Mouse (Mus musculus) v-Abl transformed pro-B cells (cell line): ENCODE results near the gene Crnkl1.

Experiments
- in situ Hi-C, 2 experiments: fragments of 400-800 bp; cut with MboI; formaldehyde crosslinking; loops; one replicate each; pipeline ENCODE4 v1.15.1; 2025; ENCODE audit not compliant: unreplicated experiment in 2 of 2

Gene Crnkl1

DNA sequence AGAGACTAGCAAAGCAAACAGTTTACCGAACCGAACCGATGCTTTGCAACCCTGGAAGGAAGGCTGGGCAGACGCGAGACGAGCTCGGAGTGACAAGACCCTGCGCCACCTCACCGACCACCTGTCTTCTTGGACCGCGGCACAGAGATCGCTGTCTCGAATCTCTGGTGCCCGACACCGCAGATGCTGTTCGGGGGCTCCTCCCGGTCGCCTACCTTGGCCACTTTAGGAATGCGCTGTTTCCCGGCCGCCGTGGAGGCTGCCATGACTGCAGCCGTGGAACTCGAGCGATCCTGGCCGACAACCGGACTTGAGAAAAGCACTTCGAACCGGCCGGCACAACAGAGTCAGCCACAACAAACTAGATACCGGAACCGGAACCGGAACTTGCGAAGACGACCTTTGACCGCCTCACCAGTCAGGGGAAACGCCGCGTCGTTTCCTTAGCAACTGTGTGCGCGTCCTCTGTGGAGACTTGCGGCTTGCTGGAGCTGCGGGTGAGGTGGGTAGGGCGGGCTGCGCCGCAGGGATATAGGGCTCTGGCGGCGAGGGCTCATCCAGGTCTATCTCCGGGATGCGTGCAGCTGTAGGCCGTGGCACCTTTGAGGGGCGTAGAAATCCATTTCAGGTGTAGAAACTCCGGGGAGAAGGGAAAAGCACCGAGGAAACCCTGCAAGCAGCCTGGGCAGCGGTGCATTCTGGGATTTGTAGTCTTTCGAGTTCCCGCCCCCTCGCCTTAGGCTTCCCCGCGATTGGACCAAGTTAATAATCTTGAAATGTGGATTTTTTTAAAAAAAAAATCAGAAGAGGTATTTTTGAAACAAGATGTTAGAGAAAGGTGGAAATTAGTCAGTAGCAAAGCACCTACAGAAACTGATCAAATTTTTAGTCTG, at the start of gene Crnkl1, which contains the start of gene Cfap61:
TSS of gene Crnkl1 (minus strand) at position 676 of the 893 bp plus-strand sequence.
TSS of gene Cfap61 (plus strand) at position 446 of the 893 bp plus-strand sequence.
- in situ Hi-C loops = loop anchor here in 1 of 2 experiments (10.0 kb wide), 1 partner anchor 580 kb away; the partner anchor contains the start of gene Ralgapa2

DNA sequence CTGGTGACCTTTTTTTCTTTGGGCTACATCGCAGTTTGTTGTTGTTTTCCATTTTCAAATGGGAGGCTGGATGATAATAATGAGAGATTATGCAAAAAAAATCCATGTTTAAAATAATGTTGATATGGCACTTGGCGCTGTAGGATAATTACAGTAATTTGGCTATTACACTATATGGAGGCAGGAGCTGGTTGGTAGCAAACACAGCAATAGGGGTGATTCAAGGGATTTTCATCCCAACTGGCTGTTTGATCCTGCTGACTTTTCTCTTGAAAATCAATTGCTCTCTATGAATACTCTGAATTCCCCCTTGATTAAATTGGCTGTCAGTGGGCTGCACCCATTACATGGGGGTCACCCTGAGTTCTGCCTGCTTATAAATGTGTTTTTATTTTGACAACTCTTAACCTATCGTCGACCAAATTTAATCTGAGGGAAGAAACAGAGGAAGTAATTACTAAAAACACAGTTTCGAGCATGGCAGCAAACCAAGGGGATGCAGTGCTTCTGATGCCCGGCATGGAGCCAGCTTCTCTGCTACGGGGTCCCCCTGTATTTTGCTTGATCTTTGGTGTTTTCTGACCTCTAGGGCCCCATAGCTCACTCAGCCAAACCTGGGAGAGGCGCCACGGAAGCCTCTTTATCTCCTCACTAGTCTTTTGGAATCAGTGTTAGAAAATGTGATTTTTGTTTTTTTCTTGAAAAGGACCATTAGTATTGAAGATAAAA, 47.7 kb upstream of the Crnkl1 start:
- in situ Hi-C loops = no loop called here

DNA sequence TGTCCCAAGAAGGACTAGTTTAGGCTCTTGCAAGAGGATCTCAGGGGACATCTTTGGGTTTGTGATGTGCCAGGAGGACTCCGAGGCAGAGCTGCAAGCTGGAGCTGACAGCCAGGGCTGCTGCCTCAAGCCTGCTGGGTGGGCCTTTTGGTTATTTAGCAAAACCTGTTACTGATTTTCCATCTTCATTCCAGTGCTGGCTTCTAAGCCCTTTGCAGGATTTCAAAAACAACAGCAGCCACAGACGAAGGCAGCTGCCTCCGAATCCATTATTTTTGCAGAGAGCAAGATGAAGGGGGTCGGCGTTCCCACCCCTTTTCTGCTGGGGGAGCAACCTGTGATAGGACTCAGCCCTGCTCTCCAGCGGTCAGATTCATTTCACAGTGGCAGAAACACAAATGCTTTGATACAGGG, 46.9 kb upstream of the Crnkl1 start:
- in situ Hi-C loops = no loop called here

DNA sequence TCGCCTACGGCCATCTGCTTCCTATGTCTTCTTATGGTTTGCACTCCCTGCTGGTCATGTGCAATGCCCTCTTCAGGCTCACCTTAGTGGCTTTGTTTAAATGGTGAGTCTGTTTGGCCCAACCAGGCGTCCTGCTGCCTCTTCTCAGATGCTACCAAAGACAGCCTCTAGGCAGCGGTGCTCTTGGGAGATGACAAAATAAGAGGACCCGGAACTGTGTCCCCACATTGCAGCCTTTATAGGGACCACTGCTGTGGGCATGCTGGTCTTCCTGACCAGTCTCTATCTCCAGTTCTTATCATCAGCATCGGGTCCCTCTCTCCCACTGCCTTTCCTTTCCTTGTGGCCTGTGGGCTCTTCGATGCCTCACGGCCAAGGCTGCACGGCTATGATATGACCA, 46.1 kb upstream of the Crnkl1 start:
- in situ Hi-C loops = no loop called here

DNA sequence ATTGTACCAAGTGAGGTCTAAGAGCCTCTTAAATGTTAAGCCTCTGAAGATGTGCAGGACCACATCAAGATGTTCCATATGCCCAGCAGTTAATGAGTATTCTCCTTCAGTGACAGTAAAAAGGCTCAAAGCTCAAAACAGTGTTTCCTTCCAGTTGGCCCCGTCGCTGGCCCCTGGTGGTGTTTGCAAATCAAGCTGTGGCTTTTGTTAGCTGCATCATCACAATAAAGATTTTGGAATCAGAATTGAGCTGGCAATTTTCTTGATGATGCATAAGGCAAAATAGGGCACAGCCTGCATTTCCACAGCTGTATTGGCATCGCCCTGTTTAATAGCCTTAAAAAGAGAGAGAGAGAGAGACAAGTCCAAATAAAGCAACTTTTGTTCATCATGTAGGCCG, 44.8 kb upstream of the Crnkl1 start:
- in situ Hi-C loops = no loop called here

DNA sequence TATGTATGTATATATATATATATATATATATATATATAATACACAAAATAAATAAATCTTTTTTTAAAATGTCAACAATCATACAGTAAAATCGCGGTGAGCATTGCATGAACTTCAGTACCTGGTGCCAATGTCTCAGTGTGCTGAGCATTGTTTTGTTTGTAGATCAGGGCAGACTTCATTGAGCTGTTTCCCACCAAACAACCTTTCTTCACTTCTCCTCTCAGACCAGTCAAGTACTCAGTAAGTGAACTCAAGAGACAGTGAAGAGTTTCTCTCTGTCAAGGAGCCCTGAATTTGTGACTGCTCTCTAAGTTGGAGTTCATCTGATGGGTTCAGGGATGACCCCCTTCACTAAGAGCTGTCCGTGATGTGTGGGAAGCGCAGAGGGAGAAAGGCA, 37.8 kb upstream of the Crnkl1 start:
- in situ Hi-C loops = no loop called here

DNA sequence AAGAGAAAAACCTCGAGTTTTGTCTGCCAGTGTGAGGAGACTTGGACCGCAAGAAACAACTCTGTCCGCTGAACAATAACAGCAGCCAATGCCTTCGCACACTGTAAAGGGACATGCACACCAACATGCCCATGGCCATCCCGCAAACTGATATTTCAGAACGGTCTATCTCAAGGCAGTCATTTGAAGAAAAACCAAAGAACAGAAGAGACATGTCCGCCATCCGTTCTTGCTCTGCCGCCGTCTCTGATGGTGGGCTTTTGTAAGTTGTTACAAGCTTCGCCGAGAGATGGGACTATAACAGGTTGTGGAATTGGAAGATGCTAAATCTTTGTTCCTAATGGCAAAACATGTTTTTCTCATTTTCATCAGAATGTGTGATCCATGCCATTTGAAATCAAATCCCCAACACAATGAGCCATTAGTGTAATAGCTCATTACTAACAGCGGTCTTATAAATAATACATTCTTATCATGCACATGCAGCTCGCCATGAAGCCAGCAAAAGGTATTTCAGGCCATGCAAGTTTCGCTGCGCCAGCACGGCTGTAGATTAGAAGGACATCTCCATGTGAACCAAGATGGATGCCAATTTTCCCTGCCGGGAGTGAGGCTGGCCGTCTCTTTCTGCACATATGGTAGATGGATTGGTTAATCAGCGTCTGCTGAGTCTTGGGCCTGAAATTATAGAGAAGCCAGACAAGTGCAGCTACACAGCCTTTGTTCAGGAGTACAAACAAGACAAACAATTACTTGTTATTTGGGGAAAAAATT, 36.6 kb upstream of the Crnkl1 start:
- in situ Hi-C loops = no loop called here

DNA sequence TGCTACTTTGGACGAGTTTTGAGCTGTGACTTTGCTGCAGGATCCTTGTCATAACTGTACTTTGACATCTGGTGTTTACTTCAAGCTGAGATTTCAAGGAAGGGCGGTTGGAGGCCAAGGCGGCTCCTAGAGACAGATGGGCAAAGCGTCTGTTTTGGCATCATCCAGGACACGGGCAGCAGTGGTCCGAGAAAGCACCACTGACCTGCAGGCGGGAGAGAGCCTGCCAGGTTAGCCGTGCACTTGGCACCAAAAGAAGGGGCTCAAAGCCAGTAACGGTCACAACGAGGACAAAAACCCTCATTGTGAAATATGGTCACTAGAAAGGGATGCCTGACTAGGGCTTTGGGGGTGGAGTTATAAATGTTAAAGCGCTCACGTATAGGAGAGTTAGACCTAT, 35.9 kb upstream of the Crnkl1 start:
- in situ Hi-C loops = no loop called here

DNA sequence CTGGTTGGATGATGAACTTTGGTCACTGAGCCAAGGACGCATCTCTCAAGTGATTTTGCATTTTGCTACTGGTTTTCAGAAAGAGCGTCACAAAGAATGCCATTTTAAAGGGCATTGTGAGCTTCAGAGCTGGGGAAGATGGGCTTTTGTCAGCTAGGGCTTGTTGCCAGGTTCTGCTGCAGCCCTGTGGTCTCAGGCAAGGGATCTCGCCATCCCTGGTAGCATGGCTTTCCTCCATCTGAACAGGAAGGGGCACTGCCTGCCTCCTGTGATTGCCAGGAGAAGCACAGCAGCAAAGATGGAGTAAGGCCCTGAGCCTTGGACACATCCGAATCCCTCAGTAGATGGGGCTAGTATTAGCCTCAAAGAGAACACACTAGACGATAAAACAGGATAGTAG, 27.0 kb upstream of the Crnkl1 start:
- in situ Hi-C loops = no loop called here

DNA sequence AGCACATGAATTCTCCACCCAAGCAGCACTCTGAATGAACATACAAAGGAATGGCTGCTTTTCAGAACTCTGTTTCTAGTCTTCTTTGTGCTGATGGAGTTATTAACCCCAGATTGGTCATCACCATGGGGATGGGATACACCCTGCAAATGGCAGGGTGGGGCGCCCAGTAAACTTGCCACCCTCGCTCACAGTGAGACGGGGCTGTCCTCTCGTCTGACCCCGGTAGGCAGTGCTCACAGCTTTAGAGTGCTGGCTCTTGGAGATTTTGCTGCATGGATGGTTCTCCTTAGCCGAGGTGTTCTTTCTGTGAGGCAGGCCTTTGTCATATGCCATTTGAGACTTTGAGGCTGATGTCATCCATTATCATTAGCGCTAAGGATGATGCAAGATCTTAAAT, 23.7 kb upstream of the Crnkl1 start:
- in situ Hi-C loops = loop anchor here (5.0 kb wide), 5 partner anchors 94 to 654 kb away; no protein-coding TSS in a partner anchor

DNA sequence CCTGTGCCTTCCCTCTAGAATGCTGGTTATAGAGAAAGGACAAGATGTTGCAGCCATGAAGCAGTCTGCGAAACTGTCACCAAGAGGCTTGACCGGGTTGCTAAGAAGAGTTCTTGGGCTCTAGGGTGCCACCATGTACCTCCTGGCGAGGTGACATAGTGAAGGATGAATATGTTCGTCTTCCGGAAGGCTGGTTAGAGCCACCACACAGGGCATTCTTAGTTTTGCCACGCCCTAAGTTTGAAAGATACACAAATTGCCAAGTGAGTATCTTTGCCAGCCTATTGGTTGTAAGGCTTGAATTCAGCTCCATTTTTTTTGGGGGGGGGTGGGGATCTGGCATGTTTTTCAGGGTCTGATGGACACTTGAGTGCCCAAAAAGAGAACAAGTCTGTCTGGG, 23.3 kb upstream of the Crnkl1 start:
- in situ Hi-C loops = loop anchor here (5.0 kb wide), 5 partner anchors 94 to 654 kb away; no protein-coding TSS in a partner anchor

DNA sequence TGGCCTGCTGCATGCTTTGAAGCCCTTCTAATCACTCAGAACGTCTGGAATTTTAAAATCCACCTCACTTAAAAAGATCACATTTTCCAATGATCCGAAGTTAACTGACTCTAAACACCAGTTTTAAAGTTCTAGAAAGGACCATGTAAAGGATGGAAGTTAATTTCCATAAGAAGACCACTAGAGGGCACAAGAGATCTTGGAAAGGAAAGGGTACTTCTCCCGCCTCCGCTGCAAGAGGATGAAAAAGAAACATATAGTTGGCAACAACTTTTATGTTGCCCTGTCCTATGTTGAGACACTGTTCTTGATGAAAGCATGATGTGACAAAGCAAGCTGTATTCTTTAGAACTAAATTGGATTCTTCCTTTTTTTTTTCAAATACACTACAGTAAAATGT, 22.6 kb upstream of the Crnkl1 start:
- in situ Hi-C loops = loop anchor here (5.0 kb wide), 5 partner anchors 95 to 655 kb away; no protein-coding TSS in a partner anchor

DNA sequence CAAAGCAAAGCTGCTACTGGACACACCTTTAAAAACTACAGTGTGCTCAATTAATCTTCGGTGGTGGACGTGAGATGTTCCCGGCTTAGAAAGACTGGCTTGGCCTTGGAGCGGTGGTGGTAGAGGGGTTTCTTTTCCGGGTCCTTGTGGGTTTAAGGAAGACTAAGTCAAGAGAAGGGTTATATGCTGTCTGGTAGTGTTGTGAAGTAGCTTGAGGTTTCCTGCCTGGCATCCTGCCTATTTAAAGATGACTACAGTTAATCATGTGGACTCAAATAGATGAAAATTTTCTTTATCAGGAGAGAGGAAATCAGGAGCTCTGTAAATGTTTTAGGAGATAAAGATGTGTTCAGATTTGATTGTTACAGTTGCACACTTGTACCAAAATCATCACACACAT, 21.5 kb upstream of the Crnkl1 start:
- in situ Hi-C loops = loop anchor here (5.0 kb wide), 5 partner anchors 96 to 656 kb away; no protein-coding TSS in a partner anchor

DNA sequence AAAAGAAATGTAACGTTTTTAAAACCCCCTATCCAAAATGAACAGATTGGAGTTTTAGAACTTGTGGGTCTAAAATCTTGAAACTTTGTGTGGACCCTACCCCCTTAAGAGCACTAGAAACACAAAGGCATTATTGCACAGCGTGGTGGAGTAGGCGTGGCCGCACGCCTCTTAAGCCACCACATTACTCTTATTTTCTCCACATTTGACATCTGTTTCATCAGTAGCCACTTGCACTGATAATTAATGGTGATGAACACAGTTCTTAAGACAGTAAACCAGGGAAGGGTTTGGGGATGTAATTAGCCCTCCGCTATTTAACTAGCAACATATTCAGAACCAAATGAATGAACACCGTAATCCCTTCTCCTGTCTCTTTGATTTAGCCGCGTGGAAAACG, 21.0 kb upstream of the Crnkl1 start:
- in situ Hi-C loops = loop anchor here (5.0 kb wide), 5 partner anchors 96 to 656 kb away; no protein-coding TSS in a partner anchor

DNA sequence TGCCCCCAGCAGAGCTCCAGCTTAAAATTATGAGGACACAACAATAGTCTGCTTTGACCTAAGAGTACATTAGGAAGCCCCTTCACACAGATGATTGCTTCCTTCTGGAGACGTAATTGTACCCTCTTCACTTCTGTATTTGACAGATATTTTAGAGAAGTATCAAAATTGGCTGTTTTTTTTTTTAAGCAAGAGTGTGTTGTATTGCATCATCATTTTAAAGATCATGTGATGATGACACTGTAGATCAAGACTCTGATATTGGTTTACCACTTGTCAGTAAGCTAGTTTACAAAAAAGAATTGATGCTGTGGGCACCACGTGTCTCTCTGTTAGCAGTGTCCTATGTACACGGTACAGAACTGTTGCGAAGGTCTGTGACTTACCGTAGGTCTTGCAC, 17.9 kb upstream of the Crnkl1 start:
- in situ Hi-C loops = loop anchor here in 1 of 2 experiments (5.0 kb wide), 1 partner anchor 435 kb away; no protein-coding TSS in a partner anchor

DNA sequence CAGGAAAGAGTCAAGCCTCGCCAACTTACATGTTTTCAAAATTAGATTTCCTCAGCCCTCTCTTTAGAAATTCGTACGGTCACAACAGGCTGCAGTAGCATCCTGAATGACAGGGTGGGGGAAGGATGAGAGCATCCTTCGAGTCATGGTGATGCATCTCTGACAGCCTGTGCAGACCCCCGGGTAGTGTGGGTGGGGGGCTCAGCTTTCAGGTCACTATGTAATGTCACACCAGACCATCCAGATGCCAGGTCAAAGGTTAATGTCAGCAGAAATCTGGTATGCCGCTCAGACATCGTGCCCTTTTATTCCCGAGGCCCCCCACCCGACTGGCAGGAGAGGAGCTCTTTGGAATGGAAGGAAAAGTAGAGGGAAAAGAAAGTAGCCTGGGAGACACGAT, 15.4 kb upstream of the Crnkl1 start:
- in situ Hi-C loops = loop anchor here in 1 of 2 experiments (5.0 kb wide), 1 partner anchor 437 kb away; no protein-coding TSS in a partner anchor

DNA sequence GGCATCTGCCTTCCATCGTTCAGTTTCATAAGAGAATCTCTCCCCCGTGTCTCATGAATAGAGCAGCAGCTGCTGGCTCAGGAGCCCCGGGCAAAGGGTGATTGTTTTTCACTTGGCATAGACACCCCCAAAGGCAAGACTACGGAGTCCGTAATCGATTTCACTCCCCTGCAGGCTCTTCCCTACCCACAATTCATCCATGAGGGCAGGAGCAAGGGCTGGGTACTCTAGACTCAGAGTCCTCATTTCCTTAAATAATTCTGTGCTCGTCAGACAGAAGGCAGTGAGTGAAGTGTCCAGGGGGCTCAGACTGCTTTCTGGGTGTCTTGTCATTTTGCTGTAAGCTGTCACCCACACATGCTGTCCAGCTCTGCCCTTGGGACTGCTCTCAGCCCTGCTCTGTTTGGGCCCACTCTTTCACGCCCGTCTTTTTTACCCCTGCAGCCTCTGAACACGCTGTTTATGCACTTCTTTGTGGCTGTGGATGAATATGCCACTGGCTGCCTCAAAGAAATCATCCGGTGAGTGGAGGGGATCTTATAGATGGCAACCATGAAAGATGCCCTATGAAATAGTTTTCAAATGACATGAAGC, 14.8 kb upstream of the Crnkl1 start:
- in situ Hi-C loops = loop anchor here in 1 of 2 experiments (5.0 kb wide), 1 partner anchor 438 kb away; no protein-coding TSS in a partner anchor

DNA sequence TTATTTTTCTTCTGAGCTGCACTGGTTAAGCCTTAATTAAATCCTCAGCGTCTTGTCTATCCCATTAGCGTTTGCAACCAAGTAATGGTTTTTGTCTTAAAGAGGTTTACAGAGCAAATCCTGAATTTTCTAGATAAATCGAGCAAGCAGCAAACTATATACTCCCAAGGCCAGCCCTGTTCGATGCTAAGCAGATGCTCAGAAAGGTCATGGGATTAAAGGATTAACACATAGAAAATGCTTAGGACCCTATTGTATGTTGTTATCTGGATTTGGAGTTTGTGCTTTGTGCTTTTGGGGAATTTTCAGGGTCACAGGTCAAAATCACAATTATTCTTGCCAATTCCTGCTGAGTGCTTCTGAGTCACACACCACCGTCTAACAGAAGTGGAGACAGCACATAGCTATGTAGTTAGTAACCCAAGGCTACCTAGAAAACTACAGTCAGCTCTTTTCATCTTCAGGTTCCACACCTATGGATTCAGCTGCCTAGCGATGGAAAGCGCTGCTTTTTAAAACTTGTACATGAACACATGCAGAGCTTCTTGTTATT, 13.7 kb upstream of the Crnkl1 start:
- in situ Hi-C loops = no loop called here

DNA sequence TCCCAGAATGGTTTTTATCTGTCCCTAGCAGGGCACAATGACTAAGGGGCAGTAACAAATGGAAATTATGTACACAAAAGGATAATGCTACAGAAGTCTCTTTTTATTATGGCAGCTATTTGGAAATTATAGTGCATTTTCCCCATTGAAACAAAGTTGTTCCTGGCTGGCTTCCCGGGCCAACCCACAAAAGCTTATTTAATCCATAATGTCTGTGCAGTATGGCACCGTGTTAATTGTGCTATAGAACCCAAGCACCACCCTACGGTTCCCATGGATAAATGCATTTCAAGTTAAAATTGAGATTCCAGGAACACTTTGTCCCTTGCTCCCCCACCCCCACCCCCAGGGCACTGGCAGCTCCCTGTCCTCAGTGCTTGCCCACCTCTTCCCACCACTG, 9.5 kb upstream of the Crnkl1 start:
- in situ Hi-C loops = no loop called here

DNA sequence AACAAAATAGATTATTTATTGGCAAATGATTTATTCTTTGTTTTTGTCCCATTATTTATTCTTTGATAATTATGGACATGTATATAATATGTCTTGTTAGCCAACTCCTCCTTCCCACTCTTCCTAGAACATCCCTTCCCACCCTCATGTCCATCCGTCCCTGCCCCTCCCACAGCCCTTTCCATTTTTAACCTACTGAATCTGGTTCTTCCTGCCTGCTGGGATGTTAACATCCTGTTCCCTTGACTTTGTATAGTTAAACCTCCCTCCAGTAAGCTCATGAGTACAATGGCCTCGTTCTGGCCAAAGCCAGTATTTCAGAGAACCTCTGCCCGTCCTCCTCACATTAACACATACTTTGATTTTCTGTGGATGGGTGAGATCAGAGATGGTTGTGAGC, 6.6 kb upstream of the Crnkl1 start:
- in situ Hi-C loops = no loop called here
